Mouse (Mus musculus): ENCODE measurements around the gene Mip. TPM values are rescaled to one million over a fixed set of nuclear protein-coding genes. Genes with fewer than 3 reads are reported as not detected.

Mip gene
- polyA plus RNA-seq, 1 experiment from 2014 or later: not detected

DNA sequence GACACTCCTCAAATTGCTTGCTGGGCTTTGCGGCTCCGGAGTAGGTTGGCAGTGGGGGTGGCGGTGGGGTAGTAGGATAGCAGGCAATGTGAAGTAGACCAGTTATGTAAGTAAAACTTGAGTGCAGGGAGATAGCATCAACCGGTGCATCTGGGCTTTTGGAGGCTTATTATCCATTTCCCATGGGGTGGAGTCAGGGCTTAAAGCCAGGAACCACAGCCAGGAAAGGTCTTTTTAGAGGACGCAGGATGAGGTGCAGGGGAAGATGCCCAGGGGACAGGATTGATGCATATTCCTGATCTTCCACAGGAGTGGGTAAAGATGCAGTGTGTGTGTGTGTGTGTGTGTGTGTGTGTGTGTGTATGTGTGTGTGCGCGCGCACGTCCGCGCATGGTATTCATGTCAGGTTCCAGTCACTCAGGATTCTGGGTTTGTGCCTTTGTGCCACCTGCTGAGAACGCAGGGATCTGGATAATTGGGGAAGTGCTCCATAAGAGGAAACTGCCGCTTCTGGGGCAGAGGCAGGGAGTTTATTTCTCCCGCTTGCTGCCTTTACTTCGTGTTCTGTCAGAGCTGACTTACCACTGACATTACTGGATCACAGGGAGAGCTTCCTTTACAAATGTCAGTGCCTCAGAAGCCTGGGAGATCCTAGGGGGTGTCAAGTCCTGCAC is 12.3 kb downstream of the Mip start:
- peaks cover 5% of the 10 kb centered on the region; the same call in 1 of the 2 replicates for H3K4me1 ChIP-seq (replicated peaks; ENCODE audit: control insufficient read depth, insufficient read depth, low read length)
- no peak for ATAC-seq
- no peak overlapping the region for H3K4me2 ChIP-seq (ENCODE audit: low read length)
- H3K27ac ChIP-seq (ENCODE audit: low read length): no peak overlapping the region
- no peak overlapping the region for H3K9ac ChIP-seq (replicated peaks; ENCODE audit: low read depth, low read length)
- WGBS: 61% methylated on average over 15 of the region's 15 CpGs
- H3K9me3 ChIP-seq (ENCODE audit: control insufficient read depth, low read length): no peaks in the 10 kb centered on the region
- 0 out of 2 replicates have a peak, but pooled peaks cover 2% of the 10 kb centered on the region for H3K36me3 ChIP-seq (ENCODE audit: control insufficient read depth, insufficient read depth)
- H3K4me3 ChIP-seq (replicated peaks; ENCODE audit: low read length): no peak overlapping the region
- H3K27me3 ChIP-seq (replicated peaks; ENCODE audit: control insufficient read depth, insufficient read depth, low read length): no peaks in the 10 kb centered on the region

- 94% methylated on average over 4 of the region's 4 CpGs for WGBS
- no peak for ATAC-seq
- no peak overlapping the region for H3K4me3 ChIP-seq (replicated peaks; ENCODE audit: low read length)
- no peaks in the 10 kb centered on the region for H3K27me3 ChIP-seq (replicated peaks; ENCODE audit: control insufficient read depth, insufficient read depth, low read length)
- no peak overlapping the region for H3K27ac ChIP-seq (ENCODE audit: low read length)
- peaks cover 4% of the 10 kb centered on the region; the same call in 1 of the 2 replicates for H3K4me1 ChIP-seq (replicated peaks; ENCODE audit: control insufficient read depth, insufficient read depth, low read length)
- no peaks in the 10 kb centered on the region for H3K9me3 ChIP-seq (ENCODE audit: control insufficient read depth, low read length)
- no peak overlapping the region for H3K9ac ChIP-seq (replicated peaks; ENCODE audit: low read depth, low read length)
- 0 out of 2 replicates have a peak, but pooled peaks cover 2% of the 10 kb centered on the region for H3K36me3 ChIP-seq (ENCODE audit: control insufficient read depth, insufficient read depth)
- H3K4me2 ChIP-seq (ENCODE audit: low read length): no peak overlapping the region
Measured at GRCm38 (mm10) chr10:128239140-128239539, 13.5 kb downstream of the Mip start.

GRCm38 (mm10) chr10:128240131-128240530 is 14.5 kb downstream of the Mip start:
- H3K9ac ChIP-seq (replicated peaks; ENCODE audit: low read depth, low read length): no peak overlapping the region
- H3K27ac ChIP-seq (ENCODE audit: low read length): no peak overlapping the region
- H3K4me1 ChIP-seq (replicated peaks; ENCODE audit: control insufficient read depth, insufficient read depth, low read length): peaks cover 4% of the 10 kb centered on the region; the same call in 1 of the 2 replicates
- no peak for ATAC-seq
- no peak overlapping the region for H3K4me3 ChIP-seq (replicated peaks; ENCODE audit: low read length)
- no peaks in the 10 kb centered on the region for H3K9me3 ChIP-seq (ENCODE audit: control insufficient read depth, low read length)
- 0 out of 2 replicates have a peak, but pooled peaks cover 2% of the 10 kb centered on the region for H3K36me3 ChIP-seq (ENCODE audit: control insufficient read depth, insufficient read depth)
- H3K27me3 ChIP-seq (replicated peaks; ENCODE audit: control insufficient read depth, insufficient read depth, low read length): no peaks in the 10 kb centered on the region
- H3K4me2 ChIP-seq (ENCODE audit: low read length): no peak overlapping the region
- 91% methylated on average over 18 of the region's 18 CpGs for WGBS

- H3K4me1 ChIP-seq (replicated peaks; ENCODE audit: control insufficient read depth, insufficient read depth, low read length): no peaks in the 10 kb centered on the region
- no peak for ATAC-seq
Measured at GRCm38 (mm10) chr10:128243252-128243651, 17.6 kb downstream of the Mip start.

GRCm38 (mm10) chr10:128244121-128244520 is 18.5 kb downstream of the Mip start:
- Histone ChIP-seq H3K9me3 (ENCODE audit: control insufficient read depth, low read length) (no peaks in the 10 kb centered on the region), H3K4me2 (ENCODE audit: low read length) (no peak overlapping the region), H3K27ac (ENCODE audit: low read length) (no peak overlapping the region), H3K4me3 (replicated peaks; ENCODE audit: low read length) (no peak overlapping the region), H3K27me3 (replicated peaks; ENCODE audit: control insufficient read depth, insufficient read depth, low read length) (no peaks in the 10 kb centered on the region), H3K36me3 (ENCODE audit: control insufficient read depth, insufficient read depth) (peaks cover 5% of the 10 kb centered on the region; the same call in 1 of the 2 replicates), H3K9ac (replicated peaks; ENCODE audit: low read depth, low read length) (no peak overlapping the region), H3K4me1 (replicated peaks; ENCODE audit: control insufficient read depth, insufficient read depth, low read length) (no peaks in the 10 kb centered on the region)
- ATAC-seq: no peak
- WGBS: 94% methylated on average over 15 of the region's 15 CpGs

More at GRCm38 (mm10) chr10:128243252-128243651, 17.6 kb downstream of the Mip start:
- no peaks in the 10 kb centered on the region for H3K27me3 ChIP-seq (replicated peaks; ENCODE audit: control insufficient read depth, insufficient read depth, low read length)
- H3K9ac ChIP-seq (replicated peaks; ENCODE audit: low read depth, low read length): no peak overlapping the region
- WGBS: 95% methylated on average over 8 of the region's 8 CpGs
- H3K4me2 ChIP-seq (ENCODE audit: low read length): no peak overlapping the region
- H3K27ac ChIP-seq (ENCODE audit: low read length): no peak overlapping the region
- no peaks in the 10 kb centered on the region for H3K9me3 ChIP-seq (ENCODE audit: control insufficient read depth, low read length)
- H3K36me3 ChIP-seq (ENCODE audit: control insufficient read depth, insufficient read depth): peaks cover 4% of the 10 kb centered on the region; the same call in 1 of the 2 replicates
- H3K4me3 ChIP-seq (replicated peaks; ENCODE audit: low read length): no peak overlapping the region

GRCm38 (mm10) chr10:128247020-128247732 is 21.5 kb downstream of the Mip start:
- Histone ChIP-seq H3K9me3 (ENCODE audit: control insufficient read depth, low read length) (no peaks in the 10 kb centered on the region), H3K27ac (ENCODE audit: low read length) (no peak overlapping the region), H3K4me2 (ENCODE audit: low read length) (no peak overlapping the region; the same call in 1 of the 2 replicates), H3K27me3 (replicated peaks; ENCODE audit: control insufficient read depth, insufficient read depth, low read length) (no peaks in the 10 kb centered on the region), H3K36me3 (ENCODE audit: control insufficient read depth, insufficient read depth) (peaks cover 13% of the 10 kb centered on the region), H3K4me1 (replicated peaks; ENCODE audit: control insufficient read depth, insufficient read depth, low read length) (no peaks in the 10 kb centered on the region), H3K4me3 (replicated peaks; ENCODE audit: low read length) (no peak overlapping the region), H3K9ac (replicated peaks; ENCODE audit: low read depth, low read length) (no peak overlapping the region)
- no peak for ATAC-seq
- WGBS: 86% methylated on average over 17 of the region's 17 CpGs

GRCm38 (mm10) chr10:128250565-128250964 is 24.9 kb downstream of the Mip start:
- Histone ChIP-seq H3K27me3 (replicated peaks; ENCODE audit: control insufficient read depth, insufficient read depth, low read length) (no peaks in the 10 kb centered on the region), H3K9me3 (ENCODE audit: control insufficient read depth, low read length) (no peaks in the 10 kb centered on the region), H3K4me2 (ENCODE audit: low read length) (no peak overlapping the region), H3K9ac (replicated peaks; ENCODE audit: low read depth, low read length) (no peak overlapping the region), H3K4me1 (replicated peaks; ENCODE audit: control insufficient read depth, insufficient read depth, low read length) (no peaks in the 10 kb centered on the region), H3K4me3 (replicated peaks; ENCODE audit: low read length) (no peak overlapping the region), H3K27ac (ENCODE audit: low read length) (no peak overlapping the region), H3K36me3 (ENCODE audit: control insufficient read depth, insufficient read depth) (peaks cover 13% of the 10 kb centered on the region)
- ATAC-seq: no peak
- WGBS: 92% methylated on average over 13 of the region's 13 CpGs

DNA sequence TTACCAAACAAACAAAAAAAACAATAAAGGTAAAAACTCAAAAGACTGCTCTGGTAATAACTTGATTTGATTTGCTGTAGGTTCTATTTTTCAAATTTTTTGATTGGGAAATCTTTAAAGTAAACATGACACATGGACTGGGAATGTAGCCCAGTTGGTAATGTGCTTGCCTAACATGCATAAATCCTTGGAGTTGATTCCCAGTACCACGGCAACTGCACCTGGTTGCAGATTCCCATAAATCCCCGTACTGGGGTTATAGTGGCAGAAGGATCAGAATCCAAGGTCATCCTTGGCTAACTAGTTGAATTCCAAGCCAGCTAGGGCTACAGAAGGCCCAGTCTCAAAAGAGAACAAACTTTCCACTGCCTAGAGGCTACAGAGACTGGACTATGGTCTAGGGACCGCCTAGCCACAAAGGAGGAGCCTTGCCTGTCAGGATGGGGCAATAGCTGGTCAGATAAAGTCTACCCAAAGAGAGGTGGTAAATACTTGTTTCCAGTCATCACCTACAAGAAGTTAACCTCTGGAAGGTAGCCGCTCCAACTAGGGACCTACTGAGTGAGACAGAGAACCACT is 28.1 kb downstream of the Mip start, which contains the start of gene Apon:
Gene Apon, plus strand, starts transcription at position 420 of the 579 bp plus-strand sequence.
- Histone ChIP-seq H3K9me3 (ENCODE audit: control insufficient read depth, low read length) (no peaks in the 10 kb centered on the region), H3K27me3 (replicated peaks; ENCODE audit: control insufficient read depth, insufficient read depth, low read length) (no peaks in the 10 kb centered on the region), H3K4me3 (replicated peaks; ENCODE audit: low read length) (no peak within 1 kb of the TSS), H3K36me3 (ENCODE audit: control insufficient read depth, insufficient read depth) (peaks cover 11% of the 10 kb centered on the region; the same call in 1 of the 2 replicates), H3K27ac (ENCODE audit: low read length) (no peak within 1 kb of the TSS), H3K4me1 (replicated peaks; ENCODE audit: control insufficient read depth, insufficient read depth, low read length) (no peaks in the 10 kb centered on the region), H3K4me2 (ENCODE audit: low read length) (no peak within 1 kb of the TSS), H3K9ac (replicated peaks; ENCODE audit: low read depth, low read length) (no peak within 1 kb of the TSS)
- 80% methylated on average over 4 of the region's 4 CpGs for WGBS
- no peak for ATAC-seq

- H3K27ac ChIP-seq (ENCODE audit: low read length): no peak overlapping the region
- H3K27me3 ChIP-seq (replicated peaks; ENCODE audit: control insufficient read depth, insufficient read depth, low read length): no peaks in the 10 kb centered on the region
- peaks cover 6% of the 10 kb centered on the region; the same call in 1 of the 2 replicates for H3K36me3 ChIP-seq (ENCODE audit: control insufficient read depth, insufficient read depth)
- no peaks in the 10 kb centered on the region for H3K9me3 ChIP-seq (ENCODE audit: control insufficient read depth, low read length)
- H3K4me3 ChIP-seq (replicated peaks; ENCODE audit: low read length): no peak overlapping the region
- no peak overlapping the region for H3K4me2 ChIP-seq (ENCODE audit: low read length)
- WGBS: 90% methylated on average over 8 of the region's 8 CpGs
- ATAC-seq: no peak
- no peak overlapping the region for H3K9ac ChIP-seq (replicated peaks; ENCODE audit: low read depth, low read length)
- H3K4me1 ChIP-seq (replicated peaks; ENCODE audit: control insufficient read depth, insufficient read depth, low read length): no peaks in the 10 kb centered on the region
Measured at GRCm38 (mm10) chr10:128255925-128256324, 30.3 kb downstream of the Mip start.

Data from forebrain, embryonic 16.5 days (tissue).